Mouse (Mus musculus) embryonic facial prominence, embryonic 13.5 days (tissue): ENCODE data around the gene Utp15. TPM values are rescaled to one million over a fixed set of nuclear protein-coding genes. Genes with fewer than 3 reads are reported as not detected.

Experiments used
- ATAC-seq: fragments of 200-750 bp; cut with Nextera tagmentation; 2 replicates; pipeline ENCODE4 v1.8.0; 2017; ENCODE audit warnings: low read depth; ENCODE audit not compliant: insufficient number of reproducible peaks, insufficient read depth, low FRiP score, low TSS enrichment
- H3K27ac ChIP-seq: fragments of 300-500 bp; sonication (generic); 2 replicates; pipeline ENCODE4 v1.5.1; 2015; ENCODE audit warnings: moderate library complexity, mild to moderate bottlenecking, inconsistent platforms
- H3K27me3 ChIP-seq: fragments of 300-500 bp; sonication (generic); 2 replicates; pipeline ENCODE4 v1.6.1; 2015; ENCODE audit warnings: mild to moderate bottlenecking, inconsistent platforms
- H3K36me3 ChIP-seq: fragments of 300-500 bp; sonication (generic); 2 replicates; pipeline ENCODE4 v1.6.1; 2015; ENCODE audit warnings: mild to moderate bottlenecking, inconsistent platforms
- H3K4me1 ChIP-seq: fragments of 300-500 bp; sonication (generic); 2 replicates; pipeline ENCODE4 v1.6.1; 2015; ENCODE audit warnings: inconsistent platforms
- H3K4me2 ChIP-seq: fragments of 300-500 bp; sonication (generic); 2 replicates; pipeline ENCODE4 v1.6.1; 2015; ENCODE audit warnings: moderate library complexity, mild to moderate bottlenecking, inconsistent platforms
- H3K4me3 ChIP-seq: fragments of 300-500 bp; sonication (generic); 2 replicates; pipeline ENCODE4 v1.5.1; 2015; ENCODE audit warnings: mild to moderate bottlenecking, inconsistent platforms
- H3K9ac ChIP-seq: fragments of 300-500 bp; sonication (generic); 2 replicates; pipeline ENCODE4 v1.6.1; 2015; ENCODE audit warnings: mild to moderate bottlenecking, inconsistent platforms
- H3K9me3 ChIP-seq: fragments of 300-500 bp; sonication (generic); 2 replicates; pipeline ENCODE4 v1.6.1; 2016; ENCODE audit warnings: inconsistent platforms
- WGBS: fragments of 180-500 bp; shearing (Covaris S2); methylation state at CpG from one replicate; pipeline ENCODE4 v1.1.7; 2015; ENCODE audit warnings: mixed read lengths; 5-methylcytosine and 5-hydroxymethylcytosine counted together
- polyA plus RNA-seq: library from polyadenylated mRNA; unstranded; fragments of >200 nt; fragmentation: Nextera tagmentation; extraction: Ambion mirVana; gene quantifications from 2 replicates; pipeline ENCODE4 v1.2.1, GENCODE M21; 2015

The Utp15 gene
- 31.1 and 36.6 TPM in 2 replicates for polyA plus RNA-seq

DNA sequence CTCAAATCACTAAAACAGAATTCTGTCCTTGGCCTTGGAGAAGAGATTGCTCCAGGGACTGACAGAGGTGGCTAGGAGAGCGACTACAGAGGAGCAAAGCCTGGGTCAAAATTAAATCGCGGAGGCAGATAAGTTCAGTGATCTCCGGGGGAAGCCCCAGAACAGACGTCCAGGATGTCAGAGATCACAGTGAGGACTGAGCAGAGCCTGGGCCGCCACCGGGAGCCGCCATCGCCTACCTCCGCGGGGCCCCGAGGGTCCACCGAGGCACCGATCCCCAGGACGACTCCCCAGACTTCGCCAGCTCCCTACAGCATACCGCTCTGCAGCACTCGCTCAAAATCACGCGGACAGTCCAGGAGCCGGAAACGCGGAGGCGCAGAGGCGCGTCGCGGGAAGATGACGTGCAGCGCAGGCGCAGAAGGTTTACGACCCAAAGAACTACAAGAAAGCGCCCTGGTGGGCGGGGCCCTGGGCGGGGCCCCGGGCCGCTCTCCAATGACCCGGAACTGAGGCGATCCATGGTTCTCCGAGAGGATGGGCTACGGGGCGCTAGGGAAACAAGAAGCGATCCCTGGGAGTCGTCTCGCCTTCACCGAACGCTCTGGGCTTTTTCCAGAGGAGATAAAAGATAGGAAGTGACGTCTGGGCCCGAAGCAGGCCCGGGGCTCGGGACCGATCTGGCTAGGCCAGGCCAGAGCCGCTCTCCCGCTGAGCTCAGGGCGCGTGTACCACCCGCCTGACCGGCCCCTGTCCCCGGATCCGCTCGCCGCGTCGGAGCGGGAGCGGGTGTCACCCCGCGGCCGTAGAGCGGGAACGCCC lies at the start of gene Utp15, which contains the start of gene Ankra2:
Utp15 (minus strand) TSS at position 406 of the 822 bp plus-strand sequence.
Ankra2 (plus strand) TSS at position 439 of the 822 bp plus-strand sequence.
- H3K4me2 ChIP-seq = peak within 1 kb of the TSS; percentile 90
- H3K27ac ChIP-seq = peak within 1 kb of the TSS; percentile 90
- no peaks in the 10 kb centered on the region for H3K9me3 ChIP-seq
- peaks cover 17% of the 10 kb centered on the region for H3K4me1 ChIP-seq
- H3K27me3 ChIP-seq = no peaks in the 10 kb centered on the region
- peak within 1 kb of the TSS; percentile 88 for H3K4me3 ChIP-seq
- H3K36me3 ChIP-seq = peaks cover 30% of the 10 kb centered on the region
- peak within 1 kb of the TSS; percentile 83 for H3K9ac ChIP-seq
- under 1% methylated on average over 71 of the region's 71 CpGs for WGBS
- ATAC-seq = peak; percentile 98

DNA sequence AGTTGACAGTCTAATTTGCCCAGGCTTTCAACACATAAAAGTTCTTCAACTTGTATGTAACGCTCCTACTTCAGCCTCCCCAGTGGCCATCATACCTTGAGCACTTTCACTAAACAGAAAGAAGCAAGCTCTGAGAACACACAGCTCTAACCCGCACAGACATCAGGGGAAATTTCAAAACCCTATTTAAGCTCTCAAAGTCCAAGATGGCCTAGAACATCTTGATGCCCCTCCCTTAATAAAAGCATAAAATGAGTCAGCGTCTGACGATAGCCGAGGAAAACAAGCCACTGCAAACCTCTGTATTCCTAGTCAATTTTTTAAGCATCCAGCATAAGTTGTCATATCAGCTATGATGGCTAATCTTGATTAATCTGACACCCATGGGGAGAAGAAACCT lies 48.8 kb upstream of the Utp15 start:
- Histone ChIP-seq H3K9me3 (no peaks in the 10 kb centered on the region), H3K27ac (no peak overlapping the region), H3K9ac (no peak overlapping the region), H3K27me3 (no peaks in the 10 kb centered on the region), H3K4me3 (no peak overlapping the region), H3K4me2 (no peak overlapping the region), H3K36me3 (peaks cover 63% of the 10 kb centered on the region), H3K4me1 (peaks cover 17% of the 10 kb centered on the region)
- no peak for ATAC-seq
- WGBS = 91% methylated on average over 5 of the region's 5 CpGs

DNA sequence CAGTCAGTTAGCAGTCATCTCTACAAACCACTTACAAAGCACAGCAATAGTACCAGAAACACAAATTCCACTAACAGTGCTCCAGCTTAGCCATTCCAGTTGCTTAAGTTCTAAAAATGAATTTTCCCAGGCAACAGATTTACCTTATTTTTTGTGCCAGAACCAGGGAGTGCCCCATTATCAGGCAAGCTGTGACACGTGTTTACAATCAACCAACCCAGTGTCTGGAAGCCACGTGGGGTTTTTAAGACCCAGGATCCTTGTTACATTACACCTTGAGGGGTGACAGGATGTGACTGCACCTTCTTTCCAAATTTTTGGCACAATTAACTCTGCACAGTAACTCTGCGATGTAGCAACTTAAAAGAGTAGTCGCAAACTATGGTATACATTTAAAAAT lies 45.9 kb upstream of the Utp15 start:
- peaks cover 4% of the 10 kb centered on the region; the same call in 1 of the 2 replicates for H3K4me1 ChIP-seq
- no peaks in the 10 kb centered on the region for H3K9me3 ChIP-seq
- H3K4me3 ChIP-seq = no peak overlapping the region
- H3K36me3 ChIP-seq = peaks cover 56% of the 10 kb centered on the region
- WGBS = 66% methylated on average over 4 of the region's 4 CpGs
- H3K9ac ChIP-seq = no peak overlapping the region
- ATAC-seq = no peak
- no peaks in the 10 kb centered on the region for H3K27me3 ChIP-seq
- H3K4me2 ChIP-seq = no peak overlapping the region
- no peak overlapping the region for H3K27ac ChIP-seq

DNA sequence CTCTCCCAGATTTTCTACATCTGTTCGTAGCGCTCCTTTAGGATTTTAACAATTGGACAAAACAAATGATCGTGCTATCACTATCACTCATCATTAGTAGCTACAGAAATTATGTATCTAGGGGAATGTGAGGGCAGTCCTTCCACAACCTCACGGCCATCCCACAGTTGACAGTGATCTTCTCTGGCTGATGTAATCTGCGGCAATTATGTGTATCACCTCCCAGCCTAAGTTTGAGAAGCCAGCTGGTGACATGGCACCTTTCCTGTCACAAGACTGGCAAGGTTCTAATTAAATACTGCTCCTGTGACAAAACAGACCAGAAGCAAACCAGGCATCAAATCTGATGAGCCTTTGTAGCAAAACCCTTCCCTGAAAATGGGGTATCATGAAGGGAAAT lies 45.2 kb upstream of the Utp15 start:
- H3K36me3 ChIP-seq = peaks cover 49% of the 10 kb centered on the region
- H3K27ac ChIP-seq = no peak overlapping the region
- H3K4me1 ChIP-seq = peaks cover 3% of the 10 kb centered on the region; the same call in 1 of the 2 replicates
- H3K4me2 ChIP-seq = no peak overlapping the region
- no peak overlapping the region for H3K9ac ChIP-seq
- WGBS = 82% methylated on average over 5 of the region's 5 CpGs
- no peak overlapping the region for H3K4me3 ChIP-seq
- no peak for ATAC-seq
- H3K27me3 ChIP-seq = no peaks in the 10 kb centered on the region
- H3K9me3 ChIP-seq = no peaks in the 10 kb centered on the region

DNA sequence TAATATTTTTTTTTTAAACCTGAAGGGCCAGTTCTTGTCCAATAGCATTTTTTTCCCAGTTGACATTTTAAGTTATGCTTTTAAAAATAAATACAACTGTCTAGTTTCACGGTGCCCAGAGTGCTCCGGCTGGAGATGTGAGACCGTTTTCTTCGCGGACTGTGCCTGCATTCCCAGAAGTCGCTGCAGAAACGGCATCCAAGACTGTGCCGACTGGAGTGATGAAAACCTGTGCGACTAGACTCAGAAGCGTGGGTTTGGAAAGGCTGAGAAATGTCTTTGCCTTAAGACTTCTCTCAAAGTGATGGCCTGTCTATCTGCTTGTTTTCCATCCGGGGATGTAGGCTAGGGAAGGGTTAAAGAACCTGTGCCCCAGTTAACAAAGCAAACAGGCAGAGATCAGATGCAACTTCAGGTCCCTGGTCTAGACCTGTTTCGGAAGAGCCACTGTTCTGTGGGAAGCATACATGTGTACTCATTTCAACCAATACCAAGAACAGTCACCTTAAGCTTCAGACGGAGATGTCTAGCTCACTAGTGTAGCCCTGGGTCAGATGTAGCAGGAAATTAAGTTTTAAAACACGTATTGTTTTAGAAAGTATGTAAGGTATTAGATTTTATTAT lies 44.1 kb upstream of the Utp15 start:
- Histone ChIP-seq H3K9me3 (no peaks in the 10 kb centered on the region), H3K4me2 (no peak overlapping the region), H3K4me3 (no peak overlapping the region), H3K27me3 (no peaks in the 10 kb centered on the region), H3K9ac (0 out of 2 replicates have a peak overlapping the region, but pooled peaks have one; percentile 27), H3K27ac (peak overlapping the region; percentile 55; the same call in 1 of the 2 replicates), H3K4me1 (peaks cover 3% of the 10 kb centered on the region; the same call in 1 of the 2 replicates), H3K36me3 (peaks cover 40% of the 10 kb centered on the region)
- WGBS = 45% methylated on average over 14 of the region's 14 CpGs
- no peak for ATAC-seq

DNA sequence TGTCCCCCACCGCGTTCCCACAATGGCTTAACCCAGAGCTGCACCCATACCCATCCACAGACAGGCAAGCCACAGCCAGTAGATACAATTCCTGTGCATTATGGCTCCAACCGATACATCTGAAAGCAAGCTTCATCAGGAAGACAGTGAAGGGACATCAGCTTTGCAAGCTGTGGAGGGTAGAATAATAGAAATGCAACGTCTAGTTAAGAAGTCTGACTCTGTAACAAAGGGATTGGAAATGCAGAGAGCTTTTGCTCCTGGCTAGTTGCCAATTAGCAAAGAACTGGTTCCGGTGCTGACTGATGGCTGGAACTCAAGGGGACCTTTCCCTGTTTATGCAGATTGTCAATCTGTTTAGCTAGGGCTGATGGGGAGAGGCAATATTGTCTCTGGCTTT lies 43.6 kb upstream of the Utp15 start:
- ATAC-seq = no peak
- 41% methylated on average over 5 of the region's 5 CpGs for WGBS
- peaks cover 35% of the 10 kb centered on the region for H3K36me3 ChIP-seq
- H3K9ac ChIP-seq = no peak overlapping the region
- no peak overlapping the region for H3K27ac ChIP-seq
- H3K9me3 ChIP-seq = no peaks in the 10 kb centered on the region
- peaks cover 3% of the 10 kb centered on the region; the same call in 1 of the 2 replicates for H3K4me1 ChIP-seq
- no peak overlapping the region for H3K4me3 ChIP-seq
- H3K27me3 ChIP-seq = no peaks in the 10 kb centered on the region
- H3K4me2 ChIP-seq = no peak overlapping the region

DNA sequence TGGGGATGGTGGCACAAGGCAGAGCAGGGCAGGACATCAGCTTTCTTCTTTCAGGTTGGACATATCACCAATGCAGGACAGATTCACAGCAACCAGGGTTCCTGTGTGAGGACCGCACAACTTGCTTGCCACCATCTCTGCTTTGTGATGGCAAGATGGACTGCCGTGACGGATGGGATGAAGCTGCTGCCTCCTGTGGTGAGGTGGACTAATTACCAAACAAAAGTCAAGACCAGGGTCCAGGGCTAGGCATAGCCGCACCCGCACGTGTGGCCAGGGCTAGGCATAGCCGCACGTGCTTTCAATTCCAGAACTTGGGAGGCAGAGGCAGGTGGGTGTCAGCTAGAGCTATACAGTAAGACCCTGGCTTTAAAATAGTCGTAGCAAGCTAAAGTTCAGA lies 42.4 kb upstream of the Utp15 start:
- no peak overlapping the region for H3K4me3 ChIP-seq
- H3K27ac ChIP-seq = no peak overlapping the region
- H3K9ac ChIP-seq = no peak overlapping the region
- no peaks in the 10 kb centered on the region for H3K9me3 ChIP-seq
- no peak overlapping the region for H3K4me2 ChIP-seq
- H3K27me3 ChIP-seq = no peaks in the 10 kb centered on the region
- peaks cover 3% of the 10 kb centered on the region; the same call in 1 of the 2 replicates for H3K4me1 ChIP-seq
- WGBS = 90% methylated on average over 9 of the region's 9 CpGs
- no peak for ATAC-seq
- peaks cover 23% of the 10 kb centered on the region for H3K36me3 ChIP-seq

DNA sequence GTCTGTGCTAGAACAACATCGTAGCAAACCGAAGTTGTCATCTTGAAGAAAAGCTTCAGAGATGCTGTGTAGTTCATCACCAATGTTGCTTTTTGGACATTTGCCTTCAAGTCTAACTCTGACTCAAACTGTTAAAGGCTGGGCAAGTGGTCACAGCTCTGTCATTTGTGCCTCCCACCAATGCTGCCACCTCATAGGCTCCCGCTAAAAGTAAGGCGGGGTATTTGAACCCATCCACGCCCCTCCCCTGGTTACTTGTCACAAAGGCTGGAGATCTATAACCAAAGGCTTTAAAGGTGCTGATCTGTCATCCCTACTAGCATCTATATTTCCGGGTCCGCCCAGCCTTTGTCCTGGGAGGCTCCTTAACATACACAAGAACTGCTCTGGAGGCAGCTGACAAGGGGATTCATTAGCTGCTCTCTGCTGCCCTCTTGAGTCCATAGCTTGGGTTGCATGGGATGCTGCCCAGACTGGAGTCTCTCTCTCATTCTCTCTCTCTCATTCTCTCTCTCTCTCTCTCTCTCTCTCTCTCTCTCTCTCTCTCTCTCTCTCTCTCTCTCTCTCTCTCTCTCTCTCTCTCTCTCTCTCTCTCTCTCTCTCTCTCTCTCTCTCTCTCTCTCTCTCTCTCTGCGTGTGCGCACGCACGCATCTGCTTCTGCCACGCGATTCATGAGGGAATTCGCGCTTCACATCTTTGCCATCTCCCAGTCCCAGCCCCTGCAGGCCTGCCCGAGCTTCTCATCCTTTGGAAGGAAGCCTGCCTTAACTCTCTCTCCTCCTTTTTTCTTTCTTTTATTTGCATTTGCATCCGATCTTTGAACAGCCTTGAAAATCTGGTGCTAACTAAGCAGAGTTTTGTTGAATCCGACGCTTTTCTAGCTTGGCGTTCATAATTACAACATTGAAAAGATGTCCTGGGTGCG lies 36.3 kb upstream of the Utp15 start:
- Histone ChIP-seq H3K27me3 (no peaks in the 10 kb centered on the region), H3K27ac (no peak overlapping the region), H3K9ac (no peak overlapping the region; the same call in 1 of the 2 replicates), H3K4me3 (no peak overlapping the region), H3K4me2 (peak overlapping the region; percentile 37), H3K4me1 (no peaks in the 10 kb centered on the region), H3K36me3 (no peaks in the 10 kb centered on the region), H3K9me3 (no peaks in the 10 kb centered on the region)
- 56% methylated on average over 21 of the region's 21 CpGs for WGBS
- ATAC-seq = peak; percentile 61; the same call in 1 of the 2 replicates

DNA sequence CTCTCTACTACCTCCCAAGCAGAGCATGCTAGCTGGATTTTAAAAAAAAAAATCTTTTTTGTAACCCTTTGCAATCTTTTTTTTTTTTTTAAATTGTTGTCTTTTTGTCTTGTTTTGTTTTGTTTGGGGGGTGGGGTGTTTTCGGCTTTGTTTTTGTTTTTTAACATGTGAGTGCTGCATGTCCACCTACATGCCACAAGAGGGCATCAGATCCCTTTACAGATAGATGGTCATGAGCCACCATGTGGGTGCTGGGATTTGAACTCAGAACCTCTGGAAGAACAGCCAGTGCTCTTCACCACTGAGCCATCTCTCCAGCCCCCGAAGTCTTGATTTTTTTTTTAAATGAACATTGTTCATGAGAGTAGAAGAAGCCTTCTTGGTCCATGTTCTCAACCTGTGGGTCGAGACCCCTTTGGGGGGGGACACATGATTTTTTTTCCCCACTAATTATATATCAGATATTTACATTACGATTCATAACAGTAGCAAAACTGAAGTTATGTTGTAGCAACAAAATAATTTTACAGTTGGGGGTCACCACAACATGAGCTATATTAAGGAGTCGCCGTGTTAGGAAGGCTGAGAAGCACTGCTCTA lies 35.1 kb upstream of the Utp15 start:
- ATAC-seq = no peak
- Histone ChIP-seq H3K9ac (no peak overlapping the region), H3K36me3 (no peaks in the 10 kb centered on the region), H3K27me3 (no peaks in the 10 kb centered on the region), H3K27ac (no peak overlapping the region), H3K4me3 (no peak overlapping the region), H3K4me2 (no peak overlapping the region), H3K9me3 (no peaks in the 10 kb centered on the region), H3K4me1 (no peaks in the 10 kb centered on the region)
- WGBS = 91% methylated on average over 6 of the region's 6 CpGs

DNA sequence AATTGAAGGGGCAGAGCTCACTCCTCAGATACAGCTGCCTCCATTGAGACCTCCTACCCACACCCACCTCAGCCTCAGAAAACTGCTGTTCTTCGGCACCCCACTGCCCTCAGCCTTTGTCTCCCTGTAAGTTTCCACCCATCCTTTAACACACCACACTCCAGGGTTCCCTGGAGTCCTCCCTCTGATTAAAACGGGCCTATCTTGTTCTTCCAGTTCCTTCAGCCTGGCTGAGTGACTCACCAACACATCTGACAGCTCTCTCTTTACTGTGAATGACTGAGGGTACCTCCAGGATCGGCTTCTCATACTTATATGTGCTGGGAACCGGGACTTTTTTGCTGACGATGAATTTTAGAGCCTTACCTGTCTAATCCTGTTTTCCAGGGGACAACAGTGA lies 33.2 kb upstream of the Utp15 start:
- no peak for ATAC-seq
- Histone ChIP-seq H3K36me3 (no peaks in the 10 kb centered on the region), H3K9me3 (no peaks in the 10 kb centered on the region), H3K27ac (peak overlapping the region; percentile 66; the same call in 1 of the 2 replicates), H3K4me1 (0 out of 2 replicates have a peak, but pooled peaks cover 3% of the 10 kb centered on the region), H3K9ac (no peak overlapping the region), H3K4me2 (no peak overlapping the region), H3K4me3 (no peak overlapping the region), H3K27me3 (no peaks in the 10 kb centered on the region)
- WGBS = 43% methylated on average over 5 of the region's 5 CpGs

DNA sequence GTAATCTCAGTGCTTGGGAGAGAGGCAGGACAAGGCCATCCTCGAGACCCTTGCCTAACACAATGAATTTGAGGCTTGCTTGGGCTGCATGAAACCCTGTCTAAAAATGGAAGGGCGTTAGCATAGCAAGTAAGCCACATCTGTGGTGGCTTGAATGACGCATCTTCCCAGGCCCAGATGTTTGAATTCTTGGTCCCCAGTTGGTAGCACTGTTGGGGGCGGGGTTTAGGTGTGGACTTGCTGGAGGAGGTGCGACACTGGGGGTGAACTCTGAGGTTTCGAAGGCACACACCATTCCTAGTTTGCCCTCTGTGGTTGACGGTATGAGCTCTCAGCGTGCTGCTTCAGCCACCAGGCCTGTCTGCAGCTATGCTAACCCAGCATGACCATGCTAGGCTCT lies 28.9 kb upstream of the Utp15 start:
- H3K27ac ChIP-seq = no peak overlapping the region
- 76% methylated on average over 8 of the region's 8 CpGs for WGBS
- no peak overlapping the region for H3K4me3 ChIP-seq
- H3K36me3 ChIP-seq = no peaks in the 10 kb centered on the region
- no peaks in the 10 kb centered on the region for H3K9me3 ChIP-seq
- no peaks in the 10 kb centered on the region for H3K27me3 ChIP-seq
- no peak overlapping the region for H3K9ac ChIP-seq
- no peak overlapping the region for H3K4me2 ChIP-seq
- H3K4me1 ChIP-seq = 0 out of 2 replicates have a peak, but pooled peaks cover 3% of the 10 kb centered on the region
- ATAC-seq = no peak
